Mouse (Mus musculus) lung, adult 2 months (tissue): ENCODE data around the gene Nedd4. TPM values are rescaled to one million over a fixed set of nuclear protein-coding genes. Genes with fewer than 3 reads are reported as not detected.

Experiments
- DNase-seq: peaks from one replicate; pipeline ENCODE4 v3.0.0; 2022
- H3K4me1 ChIP-seq: fragments of 200-500 bp; 2 replicates; pipeline ENCODE4 v1.6.1; 2011; ENCODE audit warnings: low read length; ENCODE audit not compliant: control insufficient read depth, insufficient read depth
- H3K4me3 ChIP-seq: fragments of 200-500 bp; replicated peaks from 2 replicates; pipeline ENCODE3; 2011; ENCODE audit warnings: low read depth, mild to moderate bottlenecking, control low read depth, low read length; ENCODE audit errors: extremely low read depth
- CTCF ChIP-seq: fragments of 200-500 bp; IDR thresholded peaks from 2 replicates; pipeline ENCODE4 v1.5.1; 2011; ENCODE audit warnings: mild to moderate bottlenecking, low read length, control low read depth; ENCODE audit not compliant: insufficient read depth
- POLR2A ChIP-seq: fragments of 200-500 bp; IDR thresholded peaks from 2 replicates; pipeline ENCODE4 v1.6.1; 2011; ENCODE audit warnings: low read depth, mild to moderate bottlenecking, control low read depth, low read length, borderline replicate concordance; ENCODE audit errors: extremely low read depth
- WGBS: fragments of 180-500 bp; shearing (Covaris S2); methylation state at CpG from one replicate; pipeline ENCODE4 v1.1.7; 2018; 5-methylcytosine and 5-hydroxymethylcytosine counted together
- polyA plus RNA-seq: library from polyadenylated mRNA; depleted of rRNA; stranded (reverse); fragments of >200 nt; gene quantifications from 2 replicates; pipeline ENCODE4 v1.2.3, GENCODE M21; 2012

The Nedd4 gene
- polyA plus RNA-seq, 1 experiment, result 165 TPM

- peak; percentile 84 for DNase-seq
- H3K4me3 ChIP-seq, result peak overlapping the region; percentile 31
- TF ChIP-seq CTCF (peak; percentile 81), POLR2A (no peak)
- WGBS, result 3% methylated on average over 17 of the region's 17 CpGs
- H3K4me1 ChIP-seq, result no peaks in the 10 kb centered on the region
Measured at GRCm38 (mm10) chr9:72766789-72767349, 104.7 kb downstream of the Nedd4 start.

GRCm38 (mm10) chr9:72775022-72775421 is 112.9 kb downstream of the Nedd4 start:
- H3K4me1 ChIP-seq, result no peaks in the 10 kb centered on the region
- H3K4me3 ChIP-seq, result no peak overlapping the region
- no peak for DNase-seq
- TF ChIP-seq CTCF (no peak), POLR2A (no peak)
- 76% methylated on average over 4 of the region's 4 CpGs for WGBS

GRCm38 (mm10) chr9:72779004-72779403 is 116.9 kb downstream of the Nedd4 start:
- no peak for TF ChIP-seq POLR2A
- no peak for TF ChIP-seq CTCF
- 57% methylated on average over 11 of the region's 11 CpGs for WGBS
- no peak for DNase-seq

GRCm38 (mm10) chr9:72779733-72780132 is 117.6 kb downstream of the Nedd4 start:
- Histone ChIP-seq H3K4me1 (no peaks in the 10 kb centered on the region), H3K4me3 (no peak overlapping the region)
- DNase-seq, result no peak
- no peak for TF ChIP-seq POLR2A
- TF ChIP-seq CTCF, result no peak
- WGBS, result 44% methylated on average over 4 of the region's 4 CpGs

More at GRCm38 (mm10) chr9:72779004-72779403, 116.9 kb downstream of the Nedd4 start:
- Histone ChIP-seq H3K4me3 (no peak overlapping the region), H3K4me1 (no peaks in the 10 kb centered on the region)

- 40% methylated on average over 5 of the region's 5 CpGs for WGBS
- H3K4me3 ChIP-seq, result no peak overlapping the region
- no peak for TF ChIP-seq CTCF
- no peak for TF ChIP-seq POLR2A
- no peak for DNase-seq
- H3K4me1 ChIP-seq, result no peaks in the 10 kb centered on the region
Measured at GRCm38 (mm10) chr9:72780694-72781093, 118.5 kb downstream of the Nedd4 start.

GRCm38 (mm10) chr9:72781466-72781865 is 119.3 kb downstream of the Nedd4 start:
- Histone ChIP-seq H3K4me1 (no peaks in the 10 kb centered on the region), H3K4me3 (no peak overlapping the region)
- WGBS, result 38% methylated on average over 4 of the region's 4 CpGs
- DNase-seq, result no peak
- no peak for TF ChIP-seq CTCF
- no peak for TF ChIP-seq POLR2A

- Histone ChIP-seq H3K4me1 (no peaks in the 10 kb centered on the region), H3K4me3 (no peak overlapping the region)
- DNase-seq, result no peak
- TF ChIP-seq CTCF (no peak), POLR2A (no peak)
- 33% methylated on average over 8 of the region's 8 CpGs for WGBS
Measured at GRCm38 (mm10) chr9:72782121-72782520, 120.0 kb downstream of the Nedd4 start.

GRCm38 (mm10) chr9:72787732-72788131 is 125.6 kb downstream of the Nedd4 start:
- Histone ChIP-seq H3K4me3 (no peak overlapping the region), H3K4me1 (no peaks in the 10 kb centered on the region)
- 81% methylated on average over 1 of the region's 1 CpGs for WGBS
- TF ChIP-seq POLR2A (no peak), CTCF (no peak)
- no peak for DNase-seq

- TF ChIP-seq POLR2A (no peak), CTCF (no peak)
- WGBS, result 57% methylated on average over 14 of the region's 14 CpGs
- Histone ChIP-seq H3K4me3 (no peak overlapping the region), H3K4me1 (no peaks in the 10 kb centered on the region)
- DNase-seq, result no peak
Measured at GRCm38 (mm10) chr9:72790530-72791212, 128.5 kb downstream of the Nedd4 start.

- WGBS, result 25% methylated on average over 10 of the region's 10 CpGs
- no peak for DNase-seq
- TF ChIP-seq CTCF, result no peak
- TF ChIP-seq POLR2A, result no peak
- Histone ChIP-seq H3K4me1 (no peaks in the 10 kb centered on the region), H3K4me3 (no peak overlapping the region)
Measured at GRCm38 (mm10) chr9:72791213-72791582, 129.1 kb downstream of the Nedd4 start.
